Mouse (Mus musculus) embryo, embryonic 10 days (tissue): ENCODE results near the gene Cyp8b1.

Source experiments
- DNase-seq: peaks from one replicate; pipeline ENCODE4 v3.0.0-alpha.2; 2015; ENCODE audit warnings: low spot score

Cyp8b1 gene

GRCm38 (mm10) chr9:121890441-121890941 lies 25.6 kb downstream of the Cyp8b1 start:
- peak; percentile 63 for DNase-seq

DNA sequence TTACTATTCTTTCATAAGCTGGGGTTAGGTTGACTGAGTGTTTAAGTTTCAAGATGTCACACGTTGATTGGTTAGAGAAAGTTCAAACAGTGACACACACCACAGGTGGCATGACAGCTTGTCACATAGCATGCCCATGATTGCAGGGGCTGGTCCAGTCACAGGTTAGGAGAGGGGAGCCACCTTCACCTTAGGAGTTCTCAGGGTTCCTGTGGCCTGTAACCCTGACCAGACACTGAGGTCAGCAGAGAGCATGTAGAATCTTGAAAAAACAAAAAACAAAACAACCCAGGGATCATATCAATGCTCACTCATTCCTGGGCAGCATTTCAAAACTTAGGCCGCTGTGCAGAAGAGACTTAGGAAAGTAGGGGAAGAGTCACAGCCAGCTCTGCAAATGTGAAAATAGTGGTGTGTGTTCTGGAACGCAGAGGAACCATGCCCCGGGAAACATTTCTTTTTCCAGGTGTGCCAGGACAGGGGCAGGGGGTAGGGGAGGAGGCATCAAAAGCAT lies 26.1 kb downstream of the Cyp8b1 start:
- DNase-seq: no peak

- DNase-seq: no peak
Measured at GRCm38 (mm10) chr9:121882015-121882457, 34.1 kb downstream of the Cyp8b1 start.

DNA sequence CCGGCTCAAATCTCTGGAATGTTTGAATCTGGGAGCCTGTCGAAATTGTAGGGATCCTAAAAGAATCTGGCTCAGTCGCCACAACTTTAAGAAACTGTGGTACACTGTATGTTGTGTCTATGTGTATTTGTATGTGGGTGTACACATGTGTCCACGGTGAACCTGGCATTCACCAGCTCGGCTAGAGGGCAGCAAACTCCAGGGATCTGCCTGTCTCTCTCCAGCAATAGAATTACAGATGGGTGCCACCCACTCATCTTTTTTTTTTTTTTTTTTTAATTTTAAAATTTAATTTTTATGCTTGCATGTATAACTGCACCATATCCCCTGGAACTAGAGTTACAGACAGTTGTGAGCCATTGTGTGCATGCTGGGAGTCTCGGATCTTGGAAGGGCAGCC lies 34.8 kb downstream of the Cyp8b1 start:
- DNase-seq: no peak

DNA sequence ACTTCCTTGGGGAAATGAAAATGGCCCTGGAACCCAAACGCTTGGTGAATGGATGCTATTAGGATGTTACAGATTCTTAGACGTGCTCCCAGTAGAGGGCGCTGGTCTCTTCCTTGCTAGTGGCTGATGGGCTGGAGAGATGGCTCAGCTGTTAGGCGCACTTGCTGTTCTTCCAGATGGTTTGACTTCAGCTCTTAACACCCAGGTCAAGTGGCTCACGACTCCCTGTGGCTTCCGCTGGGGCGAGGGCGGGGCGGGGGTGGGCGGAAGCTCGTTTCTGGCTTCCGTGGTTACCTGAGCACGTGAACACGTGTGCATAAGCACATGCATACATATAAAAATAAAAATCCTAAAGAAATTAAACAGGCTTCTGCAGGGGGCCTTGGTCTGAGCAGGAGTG lies 35.3 kb downstream of the Cyp8b1 start:
- peak; percentile 84 for DNase-seq

DNA sequence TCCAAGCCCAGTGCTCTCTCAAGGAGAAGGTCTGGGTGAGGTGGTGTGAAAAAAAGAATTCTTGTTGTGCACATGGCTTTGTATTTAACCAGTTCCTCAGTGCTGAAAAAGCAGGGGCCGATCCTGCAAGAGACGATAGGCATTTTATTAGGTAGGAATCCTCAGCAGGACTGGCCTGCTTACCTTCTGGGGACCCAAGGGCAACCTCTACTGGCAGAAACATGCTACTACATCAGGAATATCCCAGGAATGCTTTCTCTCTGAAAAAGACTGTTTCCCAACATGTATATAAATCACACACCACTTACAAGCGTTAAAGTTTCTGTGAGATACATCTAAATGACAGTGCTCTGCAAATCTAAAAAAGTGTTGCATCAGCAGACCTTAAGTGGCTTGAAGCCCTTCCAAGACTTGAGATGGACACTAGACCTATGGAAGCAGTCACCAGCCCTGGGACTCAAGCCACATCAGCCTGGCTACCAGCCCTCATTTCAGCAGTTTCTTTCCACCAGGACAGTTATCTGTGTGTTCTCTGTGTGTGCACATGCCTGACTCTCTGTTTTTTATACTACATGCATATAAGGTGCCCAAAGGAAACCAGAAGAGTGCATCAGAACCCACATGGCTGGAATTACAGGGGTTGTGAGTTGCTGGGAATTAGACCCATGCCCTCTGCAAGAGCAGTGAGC lies 38.9 kb downstream of the Cyp8b1 start:
- DNase-seq: peak; percentile 76

DNA sequence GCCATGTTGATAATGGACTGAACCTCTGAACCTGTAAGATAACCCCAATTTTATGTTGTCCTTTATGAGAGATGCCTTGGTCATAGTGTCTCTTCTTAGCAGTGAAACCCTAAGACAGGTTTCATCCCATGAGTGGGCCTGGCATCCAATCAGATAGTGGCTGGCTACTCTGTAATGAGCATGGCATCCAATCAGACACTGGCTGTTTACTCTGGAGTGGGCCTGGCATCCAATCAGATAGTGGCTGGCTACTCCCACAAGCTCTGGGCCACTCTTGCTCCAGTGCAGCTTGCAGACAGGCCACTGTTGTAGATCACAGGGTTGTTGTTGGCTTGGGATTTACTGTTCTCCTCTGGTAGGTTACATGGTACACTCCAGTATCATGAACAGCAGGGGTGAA lies 42.5 kb downstream of the Cyp8b1 start:
- no peak for DNase-seq

DNA sequence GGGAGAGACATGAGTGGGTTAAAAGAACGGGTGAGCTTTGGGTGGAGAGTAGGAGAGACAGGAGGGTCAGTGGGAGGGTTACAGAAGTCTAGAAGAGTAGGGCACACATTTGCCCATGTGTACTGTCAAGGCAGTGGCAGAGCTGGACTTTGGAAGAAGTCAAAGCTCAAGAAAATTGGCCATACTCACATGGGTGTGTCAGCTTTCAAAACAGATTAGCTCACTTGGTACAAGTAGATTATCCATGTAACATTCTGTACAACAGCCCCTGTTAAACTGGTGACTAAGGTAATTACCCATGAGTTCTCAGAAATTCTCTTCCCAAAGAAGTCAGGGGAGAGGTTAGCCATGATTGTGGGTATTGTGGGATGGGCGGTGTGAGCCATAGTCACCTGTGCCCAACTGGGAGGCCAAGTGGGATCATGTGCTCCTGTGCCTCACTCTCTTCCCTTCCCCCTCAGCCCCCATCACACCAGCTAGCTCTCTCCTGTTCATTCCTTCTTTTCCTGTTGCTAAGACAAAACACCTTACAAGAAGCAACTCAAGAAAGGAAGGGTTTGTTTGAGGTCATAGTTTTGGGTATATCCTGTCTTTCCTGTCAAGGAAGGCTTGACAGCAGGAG lies 43.9 kb downstream of the Cyp8b1 start:
- no peak for DNase-seq

- no peak for DNase-seq
Measured at GRCm38 (mm10) chr9:121869973-121870515, 46.1 kb downstream of the Cyp8b1 start.

DNA sequence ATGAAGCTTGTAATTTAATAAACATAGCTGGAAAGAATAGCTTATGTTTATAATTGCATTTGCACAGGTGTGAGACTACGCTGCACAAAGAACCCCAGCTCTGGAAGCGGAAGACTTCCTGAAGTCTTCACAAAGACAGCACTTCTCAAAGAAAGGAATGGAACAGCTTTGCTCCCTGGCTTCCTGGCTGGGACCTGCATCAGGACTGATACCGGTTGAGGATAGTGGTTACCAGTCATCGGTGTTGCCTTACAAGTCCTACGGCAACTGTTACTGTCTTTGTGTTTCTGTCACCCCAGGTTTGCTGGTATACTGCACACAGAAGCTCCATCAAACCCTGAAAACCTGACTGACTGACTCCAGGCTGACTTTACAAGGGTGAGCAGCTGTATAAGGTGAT lies 46.7 kb downstream of the Cyp8b1 start:
- DNase-seq: no peak

DNA sequence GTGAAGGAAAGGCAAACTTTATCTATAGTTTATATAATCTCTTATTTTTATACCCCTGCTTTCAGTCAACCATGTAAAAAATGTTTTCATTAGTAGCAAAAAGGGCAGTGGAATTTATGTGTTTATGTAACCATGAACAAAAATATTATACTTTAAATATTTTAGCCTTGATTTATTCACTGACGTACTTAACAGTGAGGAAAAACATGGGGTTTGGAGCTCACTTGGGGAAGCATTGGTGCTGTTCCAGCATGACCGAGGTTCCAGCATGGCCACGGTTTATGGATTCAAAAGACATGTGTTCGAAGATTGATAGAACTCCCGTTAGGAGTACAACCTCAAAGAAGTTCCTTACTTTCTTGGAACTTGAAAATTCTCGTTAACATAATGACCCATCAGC lies 47.9 kb downstream of the Cyp8b1 start:
- DNase-seq: no peak

- no peak for DNase-seq
Measured at GRCm38 (mm10) chr9:121867632-121868031, 48.5 kb downstream of the Cyp8b1 start.

- no peak for DNase-seq
Measured at GRCm38 (mm10) chr9:121865425-121866008, 50.6 kb downstream of the Cyp8b1 start.

DNA sequence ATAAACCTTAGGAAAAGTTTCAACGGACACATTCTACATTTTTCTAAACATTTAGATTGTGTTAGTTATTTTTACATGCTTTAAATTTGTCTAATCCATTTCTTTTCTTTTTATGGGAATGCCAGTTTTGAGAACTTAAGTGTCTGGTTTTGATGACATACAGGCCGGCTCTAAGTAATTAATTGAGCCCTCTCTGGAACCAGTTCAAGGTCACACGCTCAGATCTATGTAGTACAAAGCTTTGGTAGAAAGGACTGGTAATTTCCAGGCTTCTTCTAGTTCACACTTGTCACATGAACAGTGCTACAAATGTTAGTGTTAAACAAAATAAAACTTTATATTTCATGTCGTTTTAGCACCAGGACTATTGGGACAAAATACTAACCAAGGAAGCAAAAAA lies 51.3 kb downstream of the Cyp8b1 start:
- DNase-seq: no peak
